Mouse (Mus musculus) regulatory T cell (primary cell): Measurements from ENCODE around the gene Denr.

Source experiments
- in situ Hi-C: fragments of 300-600 bp; cut with MboI, MseI; formaldehyde crosslinking; loops from one replicate; pipeline ENCODE4 v1.15.1; 2025; ENCODE audit warnings: high pct_unique_total_duplicates

Denr gene

DNA sequence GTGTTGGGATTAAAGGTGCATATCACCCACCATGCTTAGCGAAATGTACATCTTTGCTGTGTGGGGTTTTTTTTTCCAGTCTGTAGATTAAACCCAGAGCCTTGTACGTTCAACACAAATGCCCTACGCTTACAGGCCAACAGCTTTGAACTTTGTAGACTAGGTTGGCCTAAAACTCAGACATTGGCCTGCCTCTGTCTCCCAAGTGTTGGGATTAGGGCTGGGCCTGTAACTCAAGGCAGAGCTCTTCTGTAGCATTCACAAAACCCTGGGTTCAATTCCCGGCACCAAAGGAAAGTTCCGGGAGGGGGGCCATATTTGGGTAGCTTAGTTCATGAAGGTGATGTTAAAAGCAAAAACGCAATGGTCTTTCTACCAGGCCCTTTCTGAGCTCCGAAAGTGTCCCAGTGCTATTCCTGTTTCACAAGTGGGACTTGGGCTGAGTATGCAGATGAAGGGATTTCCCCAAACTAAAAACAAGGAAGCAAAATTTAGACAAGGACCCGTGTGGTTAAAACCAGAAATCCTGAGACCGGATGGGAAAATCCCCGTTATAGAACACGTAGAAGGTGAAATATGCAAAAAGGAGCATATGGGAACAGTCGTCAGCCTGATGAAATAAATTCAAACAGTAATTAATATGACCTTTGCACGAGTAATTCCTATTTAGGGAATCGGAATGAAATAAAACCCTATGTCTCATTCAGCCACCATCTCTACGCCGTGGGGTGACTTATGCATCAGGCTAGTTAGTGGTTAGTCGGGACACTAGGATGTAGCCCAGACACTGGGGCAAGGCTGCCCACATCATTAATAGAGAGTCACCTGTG is 614 bp upstream of the Denr start:
- in situ Hi-C loops, result no loop called here

- in situ Hi-C loops, result no loop called here
These were observed 629 bp downstream of the Denr start for GRCm38 (mm10) chr5:123907631-123907977.

DNA sequence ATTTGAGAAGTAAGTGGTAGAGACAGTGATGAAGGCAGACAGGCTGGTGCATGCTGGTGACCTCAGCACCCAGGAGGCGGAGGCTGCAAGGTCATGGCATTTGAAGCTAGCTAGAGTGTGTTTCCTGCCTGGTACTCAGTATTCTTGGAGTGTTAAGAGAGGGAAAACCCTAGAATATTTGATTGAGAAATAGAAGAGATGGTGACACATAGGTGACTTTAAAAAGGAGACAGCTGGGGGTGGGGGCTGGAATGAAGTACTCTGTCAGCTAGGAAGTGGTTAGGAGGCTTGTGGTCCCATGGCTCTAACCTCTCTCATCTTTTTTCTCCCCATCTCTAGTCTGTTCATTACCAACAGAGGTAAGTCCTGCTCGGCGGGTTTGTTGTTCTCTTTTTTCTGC is 7.9 kb downstream of the Denr start:
- in situ Hi-C loops, result no loop called here

DNA sequence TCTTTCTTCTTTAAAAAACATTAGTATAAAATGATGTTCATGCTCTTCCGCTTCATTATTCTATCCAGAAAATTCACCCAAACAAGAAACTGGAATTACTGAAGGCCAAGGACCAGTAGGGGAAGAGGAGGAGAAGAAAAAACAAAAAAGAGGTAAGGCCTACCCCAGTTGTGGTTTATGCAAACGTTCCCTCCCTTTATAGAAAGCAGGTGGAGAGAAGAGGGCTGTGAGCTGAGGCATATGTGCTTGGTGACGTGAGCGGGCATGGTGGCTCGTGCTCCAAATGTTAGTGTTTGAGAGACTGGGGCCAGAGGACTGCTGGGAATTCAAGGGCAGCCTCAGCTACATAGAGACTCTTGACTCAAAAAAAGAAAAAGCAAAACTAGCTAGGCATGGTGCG is 15.1 kb downstream of the Denr start:
- in situ Hi-C loops, result no loop called here

DNA sequence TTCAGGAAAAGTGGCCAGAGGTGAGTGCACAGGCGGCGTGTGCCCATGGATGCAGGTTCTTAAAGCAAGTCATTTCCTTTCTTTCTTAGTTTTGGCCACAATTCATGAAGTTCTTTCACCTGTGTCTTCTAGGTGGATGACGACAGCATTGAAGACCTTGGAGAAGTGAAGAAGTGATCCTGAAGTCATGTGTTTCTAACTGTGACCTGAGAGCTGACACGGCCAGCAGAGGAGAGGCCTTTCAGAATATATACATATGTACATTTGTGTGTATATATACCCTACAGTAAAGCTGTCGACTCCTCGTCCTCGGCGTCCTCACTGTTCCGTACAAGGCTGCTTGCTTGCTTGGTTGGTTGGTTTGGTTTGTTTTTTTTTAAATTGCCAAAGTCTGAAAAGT is 20.1 kb downstream of the Denr start, which contains the start of gene Gm43518:
Gm43518 (plus strand) TSS at position 301 of the 400 bp plus-strand sequence.
- in situ Hi-C loops, result no loop called here

DNA sequence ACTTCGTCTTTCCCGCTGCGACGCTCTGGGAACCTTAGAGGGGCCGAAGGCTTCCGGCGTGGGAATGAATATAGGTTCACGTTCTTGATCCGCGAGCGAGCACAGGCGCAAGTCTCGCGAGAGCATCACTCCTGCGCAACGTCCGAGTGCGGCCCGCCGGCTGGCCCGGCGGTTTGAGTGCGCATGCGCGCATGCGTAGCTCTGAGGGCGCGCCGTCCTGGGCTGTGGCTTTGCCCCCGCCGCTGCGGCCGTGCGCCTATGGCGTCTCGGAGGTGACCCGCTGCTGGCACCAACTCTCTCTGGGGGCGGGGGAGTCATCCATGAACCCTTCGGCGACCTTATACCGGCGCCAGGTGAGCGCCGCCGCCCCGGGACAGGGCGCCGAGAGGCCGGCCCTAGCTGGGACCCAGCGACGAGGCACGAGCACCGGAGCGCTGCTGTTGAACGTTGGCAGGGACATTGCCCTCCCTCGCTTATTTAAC is 23.6 kb downstream of the Denr start, which contains the start of gene Ccdc62:
Ccdc62 (plus strand) TSS at position 172 of the 482 bp plus-strand sequence.
- in situ Hi-C loops, result no loop called here

DNA sequence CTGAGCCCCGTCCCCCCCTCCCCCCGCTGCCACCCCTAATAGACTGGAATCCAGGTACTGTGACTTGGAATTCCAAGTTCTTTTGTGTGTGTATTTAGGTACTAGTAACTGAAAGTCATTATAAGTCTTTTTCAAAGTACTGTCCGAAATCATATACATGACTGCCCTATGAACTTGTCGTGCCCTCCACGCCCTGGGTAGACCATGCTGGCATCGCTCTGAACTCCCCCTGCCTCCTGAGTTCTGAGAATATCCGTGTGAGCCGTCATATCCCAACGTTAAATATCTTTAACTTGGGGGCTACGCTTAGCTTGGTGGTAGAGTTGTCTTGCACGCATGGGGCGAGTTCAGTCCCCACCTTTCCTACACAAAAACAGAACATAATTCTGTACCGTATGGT is 24.2 kb downstream of the Denr start:
- in situ Hi-C loops, result no loop called here

DNA sequence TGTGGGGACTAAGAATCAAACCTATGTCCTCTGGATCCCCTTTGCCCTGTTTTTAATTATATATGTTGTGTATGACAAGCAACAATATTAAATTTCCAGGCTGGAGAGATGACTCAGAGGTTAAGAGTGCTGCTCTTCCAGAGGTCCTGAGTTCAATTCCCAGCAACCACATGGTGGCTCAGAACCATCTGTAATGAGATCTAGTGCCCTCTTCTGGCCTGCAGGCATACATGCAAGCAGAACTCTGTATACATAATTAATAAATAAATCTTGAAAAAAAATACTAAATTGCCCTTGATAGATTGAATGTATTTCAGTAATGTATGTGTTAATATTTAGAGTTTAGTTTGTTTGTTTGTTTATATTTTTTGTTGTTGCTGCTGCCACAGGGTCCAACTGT is 26.0 kb downstream of the Denr start:
- in situ Hi-C loops, result no loop called here

DNA sequence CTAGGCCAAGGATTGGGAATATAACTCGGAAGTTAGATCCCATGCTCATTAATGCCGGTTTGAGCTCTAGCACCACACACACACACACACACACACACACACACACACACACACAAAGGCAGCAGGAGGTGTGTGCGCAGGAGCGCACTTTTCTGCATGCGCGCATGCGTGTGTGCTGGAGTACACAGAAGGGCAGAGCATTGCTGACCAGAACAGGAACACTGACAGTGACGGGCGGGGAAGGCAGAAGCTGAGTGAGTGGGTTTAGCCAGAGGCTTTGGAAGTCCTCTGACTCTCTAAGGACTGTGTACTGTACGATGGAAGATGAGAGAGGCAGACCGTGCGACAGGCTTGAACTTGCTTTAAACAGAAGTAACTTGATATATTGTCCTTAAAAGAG is 26.6 kb downstream of the Denr start:
- in situ Hi-C loops, result no loop called here

DNA sequence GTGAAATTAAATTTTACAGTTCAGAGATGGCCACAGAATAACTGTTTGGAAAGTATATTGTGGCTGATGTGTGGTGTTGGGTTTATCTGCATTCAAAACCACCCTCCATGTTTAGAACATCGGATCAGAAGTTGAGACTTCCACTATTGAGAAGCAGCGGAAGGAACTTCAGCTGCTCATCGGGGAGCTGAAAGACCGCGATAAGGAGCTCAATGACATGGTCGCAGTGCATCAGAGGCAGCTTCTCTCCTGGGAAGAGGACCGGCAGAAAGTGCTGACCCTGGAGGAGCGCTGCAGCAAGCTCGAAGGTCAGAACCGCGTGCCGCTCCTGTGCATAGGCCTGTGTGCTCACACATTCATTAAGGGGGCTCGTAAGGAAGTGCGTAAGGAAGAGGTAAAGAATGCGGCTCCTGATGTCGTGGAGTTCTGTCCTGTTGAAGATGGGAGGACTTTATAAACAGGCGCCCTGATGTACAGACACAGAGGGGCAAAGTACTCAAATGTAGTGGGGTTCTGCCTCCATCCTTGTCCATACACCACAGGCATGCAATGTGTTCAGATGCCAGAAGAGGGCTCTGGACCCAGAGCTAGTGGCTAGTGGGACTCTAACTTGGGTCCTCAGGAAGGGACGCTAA is 27.1 kb downstream of the Denr start:
- in situ Hi-C loops, result no loop called here

DNA sequence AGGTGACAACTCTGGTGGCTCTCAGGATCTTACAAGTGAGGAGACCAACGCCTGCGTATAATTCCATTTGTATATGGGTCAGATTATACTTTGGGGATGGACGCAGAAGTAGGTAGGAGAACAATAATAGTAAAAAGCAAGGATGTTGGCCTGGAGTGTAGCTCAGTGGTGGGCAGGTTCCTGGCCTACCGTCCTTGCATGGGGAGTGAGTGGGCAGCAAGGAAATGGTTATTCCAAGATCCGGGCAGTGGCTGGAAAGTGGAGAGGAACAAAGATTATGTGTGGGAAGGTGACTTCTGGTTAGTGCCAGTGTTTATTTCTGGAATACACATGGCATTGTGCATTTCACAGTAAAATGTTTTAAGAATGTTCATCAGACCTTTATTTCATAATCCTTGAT is 29.0 kb downstream of the Denr start:
- in situ Hi-C loops, result no loop called here

GRCm38 (mm10) chr5:123938479-123938878 is 31.5 kb downstream of the Denr start:
- in situ Hi-C loops, result no loop called here

- in situ Hi-C loops, result no loop called here
These were observed 39.6 kb downstream of the Denr start for GRCm38 (mm10) chr5:123946546-123946945.

DNA sequence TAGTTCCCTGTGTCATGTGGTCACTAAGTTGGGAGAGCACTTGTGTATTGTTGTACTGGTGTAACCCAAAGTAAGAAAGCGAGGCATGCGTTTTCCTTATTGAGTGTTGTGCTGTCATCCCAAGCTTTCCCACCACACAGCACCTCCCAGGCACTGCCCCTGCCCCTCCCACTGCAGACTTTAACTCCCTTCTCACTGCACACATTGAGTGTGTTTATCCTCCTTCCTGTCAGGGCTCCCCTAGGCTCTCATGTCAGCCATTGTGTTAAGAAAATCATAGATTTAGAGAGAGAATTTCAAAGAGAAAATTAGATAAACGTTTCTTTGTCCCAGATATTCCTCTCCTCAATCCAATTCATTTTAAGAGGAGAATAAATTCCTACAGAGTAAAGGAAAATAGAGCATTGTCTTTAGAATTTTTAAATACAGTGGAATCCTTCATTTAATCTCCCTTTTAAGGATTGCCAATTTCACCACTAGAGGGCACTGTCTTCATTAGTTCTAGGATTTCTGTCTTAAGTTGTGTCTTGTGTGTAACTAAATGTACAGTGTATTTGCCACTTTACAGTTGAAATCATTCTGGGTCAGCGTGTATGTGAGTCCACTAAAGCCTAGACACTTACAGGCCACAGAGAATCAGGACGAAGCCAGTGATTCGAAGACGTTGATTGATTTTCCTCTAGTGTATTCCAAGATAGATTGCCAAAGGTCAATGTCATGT is 40.2 kb downstream of the Denr start:
- in situ Hi-C loops, result no loop called here

DNA sequence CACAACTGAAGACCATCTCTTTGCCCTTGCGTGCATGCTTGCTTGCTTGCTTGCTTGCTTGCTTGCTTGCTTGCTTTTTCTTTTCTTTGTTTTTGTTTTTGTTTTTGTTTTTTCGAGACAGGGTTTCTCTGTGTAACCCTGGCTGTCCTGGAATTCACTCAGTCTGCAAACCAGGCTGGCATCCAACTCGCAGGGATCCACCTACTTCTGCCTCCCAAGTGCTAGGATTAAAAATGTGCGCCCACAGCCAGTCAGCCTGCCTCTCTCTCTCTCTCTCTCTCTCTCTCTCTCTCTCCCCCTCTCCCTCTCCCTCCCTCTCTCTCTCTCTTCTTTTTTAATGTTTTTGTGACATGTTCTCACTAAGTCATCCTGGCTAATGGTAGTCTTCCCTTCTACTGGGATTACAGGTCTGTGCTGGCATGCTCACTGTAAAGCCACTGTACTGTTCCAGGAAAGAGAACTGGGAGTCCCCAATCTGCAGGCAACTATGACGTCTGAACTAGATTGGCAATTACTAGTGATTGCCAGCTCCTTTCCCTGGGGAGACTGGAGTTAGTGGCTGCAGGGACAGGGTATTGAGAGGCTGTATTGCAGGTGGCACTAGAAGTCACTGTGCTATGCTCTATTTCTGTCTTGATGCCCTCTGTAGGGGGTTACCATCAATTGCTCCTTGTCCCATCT is 45.5 kb downstream of the Denr start:
- in situ Hi-C loops, result loop anchor here (5.0 to 25.0 kb wide), 3 partner anchors 35 to 1392 kb away; partner anchors contain the start of genes Dnah10 and Scarb1

DNA sequence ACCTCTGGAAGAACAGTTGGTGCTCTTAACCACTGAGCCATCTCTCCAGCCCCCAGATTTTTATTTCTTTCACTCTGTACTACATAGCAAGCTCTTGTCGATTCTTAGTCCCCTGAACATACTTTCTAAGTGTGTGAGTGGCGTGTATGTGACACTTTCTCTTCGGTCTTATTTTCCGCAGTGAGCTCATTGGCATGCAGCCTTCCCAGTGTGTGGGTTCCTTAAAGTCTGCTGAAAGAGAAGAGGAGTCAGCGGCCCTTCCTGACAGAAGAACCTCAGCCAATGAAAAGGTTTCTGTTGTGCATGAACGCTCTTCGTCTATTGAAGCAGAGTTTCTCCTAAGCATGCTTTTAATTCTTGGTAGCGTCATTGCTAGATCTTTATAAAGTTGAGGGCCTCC is 50.2 kb downstream of the Denr start:
- in situ Hi-C loops, result loop anchor here (10.0 to 25.0 kb wide), 2 partner anchors 780 to 1388 kb away; partner anchors contain the start of genes Dnah10 and Scarb1

- in situ Hi-C loops, result loop anchor here (10.0 to 25.0 kb wide), 2 partner anchors 778 to 1386 kb away; partner anchors contain the start of genes Dnah10 and Scarb1
These were observed 52.0 kb downstream of the Denr start for GRCm38 (mm10) chr5:123959018-123959417.

DNA sequence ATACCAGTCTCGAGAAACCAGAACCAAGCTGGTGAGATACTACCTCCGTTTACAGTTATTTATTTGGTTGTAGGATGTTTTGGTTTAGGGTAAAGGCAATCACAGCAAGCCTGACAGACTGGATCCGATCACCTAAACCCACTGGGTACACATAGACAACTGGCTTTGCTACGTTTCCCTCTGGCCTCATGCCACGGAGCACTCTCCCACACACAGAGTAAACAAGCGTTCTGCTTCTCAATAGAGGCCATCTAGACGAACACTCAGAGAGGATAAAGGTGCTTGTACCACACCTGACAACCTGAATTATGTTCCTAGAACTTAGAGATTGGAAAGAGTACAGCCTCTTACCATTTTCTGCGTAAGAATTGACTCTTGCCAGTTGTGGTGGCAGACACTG is 53.2 kb downstream of the Denr start:
- in situ Hi-C loops, result loop anchor here (25.0 kb wide), 1 partner anchor 777 kb away; the partner anchor contains the start of gene Dnah10

DNA sequence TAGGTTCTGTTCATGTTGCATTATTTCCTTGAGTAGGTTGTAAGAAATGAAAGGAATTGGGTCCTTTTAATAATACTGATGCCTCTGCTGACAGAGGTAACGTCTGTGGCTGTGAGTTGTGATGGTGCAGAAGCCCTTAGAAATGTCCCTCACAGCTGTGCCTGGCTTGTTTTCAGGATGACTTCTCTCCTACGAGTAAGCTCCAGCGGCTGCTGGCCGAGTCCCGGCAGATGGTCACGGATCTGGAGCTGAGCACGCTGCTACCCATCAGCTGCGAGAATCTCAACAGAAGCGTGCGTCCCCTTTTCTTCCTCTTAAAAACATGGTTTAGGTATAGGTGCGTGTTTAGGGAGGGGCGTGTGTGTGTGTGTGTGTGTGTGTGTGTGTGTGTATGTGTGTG is 54.1 kb downstream of the Denr start:
- in situ Hi-C loops, result loop anchor here (25.0 kb wide), 1 partner anchor 776 kb away; the partner anchor contains the start of gene Dnah10

DNA sequence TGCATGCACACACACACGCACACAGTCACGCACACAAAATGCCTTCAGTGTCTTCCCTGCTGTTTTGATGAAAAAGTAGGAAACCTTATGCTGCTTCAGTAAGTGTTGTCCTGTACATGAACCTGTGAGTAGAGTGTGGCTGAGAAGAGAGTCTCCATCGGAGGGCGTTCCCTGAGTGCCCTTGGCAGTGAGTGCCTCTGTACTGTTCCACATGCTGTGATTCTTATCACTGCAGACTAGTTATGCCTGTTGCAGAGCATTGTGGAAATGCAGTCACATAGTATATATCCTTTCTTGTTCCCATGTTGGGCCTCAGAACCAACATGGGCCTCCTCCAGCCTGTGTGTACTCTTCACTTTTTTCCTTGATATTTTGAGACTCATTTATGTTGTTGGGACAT is 57.2 kb downstream of the Denr start:
- in situ Hi-C loops, result loop anchor here (25.0 kb wide), 1 partner anchor 773 kb away; the partner anchor contains the start of gene Dnah10

- in situ Hi-C loops, result loop anchor here (25.0 kb wide), 1 partner anchor 771 kb away; the partner anchor contains the start of gene Dnah10
These were observed 59.8 kb downstream of the Denr start for GRCm38 (mm10) chr5:123966759-123967158.
